Mouse (Mus musculus) cerebellum, adult 2 months (tissue): ENCODE results near the gene Dscaml1.

Experiments
- CTCF ChIP-seq: fragments of 200-500 bp; IDR thresholded peaks from 2 replicates; pipeline ENCODE4 v1.5.1; 2011; ENCODE audit warnings: low read depth, mild to moderate bottlenecking, control low read depth, low read length, moderate library complexity, borderline replicate concordance; ENCODE audit not compliant: insufficient read depth
- POLR2A ChIP-seq: fragments of 200-500 bp; IDR thresholded peaks from 2 replicates; pipeline ENCODE4 v1.6.1; 2011; ENCODE audit warnings: low read length, control low read depth, borderline replicate concordance; ENCODE audit not compliant: insufficient read depth

- TF ChIP-seq CTCF, result no peak; the same call in 1 of the 2 replicates
- no peak for TF ChIP-seq POLR2A
These were observed 124.2 kb downstream of the Dscaml1 start for GRCm38 (mm10) chr9:45550662-45551061.
